Mouse (Mus musculus) 3T3-L1 (cell line): Measurements from ENCODE around the gene 1810030O07Rik.
"Not testable (repeated sequence)": the region's sequence is repeated elsewhere in the genome, so short reads cannot be mapped to it uniquely, and the experiment has no call there.

Experiments
- DNase-seq: peaks from one replicate; pipeline ENCODE4 v3.0.0-alpha.2; 2015; ENCODE audit warnings: low read depth, low spot score

The 1810030O07Rik gene

GRCm38 (mm10) chrX:12673054-12673775 is at the start of gene 1810030O07Rik:
Gene 1810030O07Rik (minus strand): TSS chrX:12673668.
- peak; percentile 95 for DNase-seq

GRCm38 (mm10) chrX:12716036-12716435 is 42.6 kb upstream of the 1810030O07Rik start:
- no peak for DNase-seq

GRCm38 (mm10) chrX:12713796-12714195 is 40.3 kb upstream of the 1810030O07Rik start:
- DNase-seq, result no peak

- peak; percentile 28 for DNase-seq
Measured at GRCm38 (mm10) chrX:12686910-12687309, 13.4 kb upstream of the 1810030O07Rik start.

- DNase-seq, result no peak
Measured at GRCm38 (mm10) chrX:12686071-12686470, 12.6 kb upstream of the 1810030O07Rik start.

- DNase-seq, result peak; percentile 87
Measured at GRCm38 (mm10) chrX:12677396-12677795, 3.9 kb upstream of the 1810030O07Rik start.

GRCm38 (mm10) chrX:12653879-12654278 is 19.6 kb downstream of the 1810030O07Rik start:
- peak; percentile 6 for DNase-seq

- no peak for DNase-seq
Measured at GRCm38 (mm10) chrX:12651906-12652305, 21.6 kb downstream of the 1810030O07Rik start.

GRCm38 (mm10) chrX:12645531-12646304 is 27.8 kb downstream of the 1810030O07Rik start:
- no peak for DNase-seq

- no peak for DNase-seq
Measured at GRCm38 (mm10) chrX:12644976-12645375, 28.5 kb downstream of the 1810030O07Rik start.

GRCm38 (mm10) chrX:12625131-12625530 is 48.3 kb downstream of the 1810030O07Rik start:
- no peak for DNase-seq

GRCm38 (mm10) chrX:12612360-12612759 is 61.1 kb downstream of the 1810030O07Rik start:
- DNase-seq, result not testable (repeated sequence)

- no peak for DNase-seq
Measured at GRCm38 (mm10) chrX:12611211-12611610, 62.3 kb downstream of the 1810030O07Rik start.

GRCm38 (mm10) chrX:12610541-12610940 is 62.9 kb downstream of the 1810030O07Rik start:
- DNase-seq, result not testable (repeated sequence)
